Mouse (Mus musculus): ENCODE results near the gene Nol10. TPM values are rescaled to one million over a fixed set of nuclear protein-coding genes. Genes with fewer than 3 reads are reported as not detected.

Gene Nol10
- polyA plus RNA-seq, 1 experiment = 13.2 TPM

- H3K36me3 ChIP-seq (ENCODE audit: control insufficient read depth, insufficient read depth) = no peaks in the 10 kb centered on the region
- no peak overlapping the region for H3ac ChIP-seq (ENCODE audit: control insufficient read depth, insufficient read length)
- H3K27me3 ChIP-seq (ENCODE audit: control insufficient read depth, insufficient read depth, insufficient read length) = no peaks in the 10 kb centered on the region
- no peak overlapping the region for H3K4me3 ChIP-seq
- H3K4me2 ChIP-seq (ENCODE audit: low read depth) = no peak overlapping the region
- no peak for TF ChIP-seq MYOG (IDR thresholded peaks at IDR 0.05; ENCODE audit: control insufficient read depth in 1 of 3, insufficient read depth in 1 of 3, insufficient read length in 2 of 3, low read depth in 2 of 3)
- no peak for TF ChIP-seq POLR2A (IDR thresholded peaks at IDR 0.05; ENCODE audit: insufficient read length, low read depth)
- no peak for TF ChIP-seq MYOD1 (IDR thresholded peaks at IDR 0.05; ENCODE audit: control insufficient read depth in 1 of 3, insufficient read length in 2 of 3, low read depth in 2 of 3)
- TF ChIP-seq MAX (IDR thresholded peaks at IDR 0.05; ENCODE audit: low read depth) = no peak
- no peak for TF ChIP-seq CEBPB (IDR thresholded peaks at IDR 0.05; ENCODE audit: insufficient read depth, poor library complexity, severe bottlenecking)
- TF ChIP-seq POLR2AphosphoS2 (IDR thresholded peaks at IDR 0.05; ENCODE audit: insufficient read length, low read depth) = no peak
- no peak for TF ChIP-seq TCF12 (IDR thresholded peaks at IDR 0.05; ENCODE audit: insufficient read depth, poor library complexity, severe bottlenecking)
- TF ChIP-seq TCF3 (IDR thresholded peaks at IDR 0.05; ENCODE audit: insufficient read length, low read depth) = no peak
- no peak for TF ChIP-seq REST (IDR thresholded peaks at IDR 0.05; ENCODE audit: insufficient read depth, insufficient read length)
- TF ChIP-seq E2F4 (IDR thresholded peaks at IDR 0.05; ENCODE audit: insufficient read depth) = no peak
- TF ChIP-seq SRF (IDR thresholded peaks at IDR 0.05; ENCODE audit: control insufficient read depth, insufficient read length, low read depth) = no peak
- no peak for TF ChIP-seq USF1 (IDR thresholded peaks at IDR 0.05; ENCODE audit: low read depth)
- no peaks in the 10 kb centered on the region for H3K79me2 ChIP-seq (ENCODE audit: control insufficient read depth, insufficient read depth)
Observed at GRCm38 (mm10) chr12:17449661-17450091, 101.4 kb downstream of the Nol10 start.

DNA sequence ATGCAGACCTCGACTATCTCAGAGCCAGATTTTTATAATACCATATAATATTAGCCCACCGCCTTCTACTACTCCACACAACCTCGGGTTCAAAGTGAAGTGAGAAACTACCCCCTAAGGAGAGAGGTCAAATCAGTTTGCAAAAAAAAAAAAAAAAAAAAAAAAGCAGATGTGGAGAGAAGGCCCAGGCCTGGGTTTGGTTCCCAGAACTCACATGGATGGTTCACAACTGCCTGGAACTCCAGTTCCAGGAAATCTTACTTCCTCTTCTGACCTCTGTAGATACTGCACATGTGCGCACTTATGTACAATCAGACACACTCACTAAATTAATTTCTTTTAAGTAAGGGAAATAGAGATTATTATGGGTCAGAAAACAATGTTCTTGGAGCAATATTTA is 102.2 kb downstream of the Nol10 start:
- no peak overlapping the region for H3K4me2 ChIP-seq (ENCODE audit: low read depth)
- no peak overlapping the region for H3K4me3 ChIP-seq
- no peak overlapping the region for H3ac ChIP-seq (ENCODE audit: control insufficient read depth, insufficient read length)
- no peaks in the 10 kb centered on the region for H3K36me3 ChIP-seq (ENCODE audit: control insufficient read depth, insufficient read depth)
- no peaks in the 10 kb centered on the region for H3K27me3 ChIP-seq (ENCODE audit: control insufficient read depth, insufficient read depth, insufficient read length)
- no peaks in the 10 kb centered on the region for H3K79me2 ChIP-seq (ENCODE audit: control insufficient read depth, insufficient read depth)
- TF ChIP-seq MYOG (IDR thresholded peaks at IDR 0.05; ENCODE audit: control insufficient read depth in 1 of 3, insufficient read depth in 1 of 3, insufficient read length in 2 of 3, low read depth in 2 of 3) (no peak), USF1 (IDR thresholded peaks at IDR 0.05; ENCODE audit: low read depth) (no peak), TCF3 (IDR thresholded peaks at IDR 0.05; ENCODE audit: insufficient read length, low read depth) (no peak), MYOD1 (IDR thresholded peaks at IDR 0.05; ENCODE audit: control insufficient read depth in 1 of 3, insufficient read length in 2 of 3, low read depth in 2 of 3) (no peak), E2F4 (IDR thresholded peaks at IDR 0.05; ENCODE audit: insufficient read depth) (no peak)

DNA sequence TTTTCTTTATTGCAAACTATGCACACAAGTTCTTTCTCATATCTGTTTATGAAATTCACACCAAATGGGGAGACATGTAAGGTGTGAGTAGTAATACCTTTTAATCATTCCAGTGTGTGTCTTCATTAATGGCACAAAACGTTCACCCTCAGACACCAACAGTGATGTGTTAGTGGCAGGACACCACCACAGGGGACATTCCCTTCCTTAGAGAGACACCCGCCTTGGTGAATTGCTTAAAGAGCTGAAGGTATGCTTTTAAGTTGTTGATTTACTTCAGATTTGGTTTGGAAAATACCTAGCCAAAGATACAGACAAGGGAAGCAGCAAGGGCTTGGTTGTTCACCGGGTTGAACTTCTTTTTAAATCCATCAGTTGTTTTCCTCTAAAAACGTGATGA is 102.7 kb downstream of the Nol10 start:
- TF ChIP-seq POLR2A (IDR thresholded peaks at IDR 0.05; ENCODE audit: insufficient read length, low read depth) (no peak), TCF12 (IDR thresholded peaks at IDR 0.05; ENCODE audit: insufficient read depth, poor library complexity, severe bottlenecking) (no peak), MYOD1 (IDR thresholded peaks at IDR 0.05; ENCODE audit: control insufficient read depth in 1 of 3, insufficient read length in 2 of 3, low read depth in 2 of 3) (no peak), E2F4 (IDR thresholded peaks at IDR 0.05; ENCODE audit: insufficient read depth) (no peak), REST (IDR thresholded peaks at IDR 0.05; ENCODE audit: insufficient read depth, insufficient read length) (no peak)
- Histone ChIP-seq H3ac (ENCODE audit: control insufficient read depth, insufficient read length) (no peak overlapping the region), H3K4me3 (no peak overlapping the region), H3K79me2 (ENCODE audit: control insufficient read depth, insufficient read depth) (no peaks in the 10 kb centered on the region), H3K36me3 (ENCODE audit: control insufficient read depth, insufficient read depth) (no peaks in the 10 kb centered on the region), H3K27me3 (ENCODE audit: control insufficient read depth, insufficient read depth, insufficient read length) (no peaks in the 10 kb centered on the region), H3K4me2 (ENCODE audit: low read depth) (no peak overlapping the region)

DNA sequence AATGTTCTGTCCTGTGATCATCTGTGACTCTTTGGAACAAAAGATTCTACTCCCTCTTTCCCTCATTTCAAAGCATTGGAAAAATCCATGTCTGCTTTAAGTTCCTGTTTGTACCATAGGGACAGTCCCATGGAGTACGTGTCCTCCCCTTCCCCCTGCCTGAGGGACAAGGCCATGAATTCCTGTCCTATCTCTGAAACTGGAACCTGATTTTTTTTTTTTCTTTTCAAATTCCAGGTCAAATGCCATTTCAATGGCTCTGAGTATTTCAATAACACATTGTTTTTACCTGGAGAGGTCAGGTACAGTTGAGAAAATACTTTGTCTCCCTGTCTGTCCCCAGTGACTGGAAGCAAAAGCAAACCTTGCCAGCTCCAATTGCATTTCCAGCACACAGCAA is 104.0 kb downstream of the Nol10 start:
- TF ChIP-seq POLR2A (IDR thresholded peaks at IDR 0.05; ENCODE audit: insufficient read length, low read depth) = no peak
- no peak for TF ChIP-seq REST (IDR thresholded peaks at IDR 0.05; ENCODE audit: insufficient read depth, insufficient read length)
- Histone ChIP-seq H3K79me2 (ENCODE audit: control insufficient read depth, insufficient read depth) (no peaks in the 10 kb centered on the region), H3K4me3 (no peak overlapping the region), H3K4me2 (ENCODE audit: low read depth) (no peak overlapping the region), H3K27me3 (ENCODE audit: control insufficient read depth, insufficient read depth, insufficient read length) (no peaks in the 10 kb centered on the region), H3K36me3 (ENCODE audit: control insufficient read depth, insufficient read depth) (no peaks in the 10 kb centered on the region), H3ac (ENCODE audit: control insufficient read depth, insufficient read length) (no peak overlapping the region)

GRCm38 (mm10) chr12:17453918-17454317 is 105.7 kb downstream of the Nol10 start:
- no peaks in the 10 kb centered on the region for H3K79me2 ChIP-seq (ENCODE audit: control insufficient read depth, insufficient read depth)
- H3K4me2 ChIP-seq (ENCODE audit: low read depth) = no peak overlapping the region
- H3K27me3 ChIP-seq (ENCODE audit: control insufficient read depth, insufficient read depth, insufficient read length) = no peaks in the 10 kb centered on the region
- H3ac ChIP-seq (ENCODE audit: control insufficient read depth, insufficient read length) = no peak overlapping the region
- TF ChIP-seq MYOD1 (IDR thresholded peaks at IDR 0.05; ENCODE audit: control insufficient read depth in 1 of 3, insufficient read length in 2 of 3, low read depth in 2 of 3) (no peak), E2F4 (IDR thresholded peaks at IDR 0.05; ENCODE audit: insufficient read depth) (no peak), USF1 (IDR thresholded peaks at IDR 0.05; ENCODE audit: low read depth) (no peak), POLR2AphosphoS2 (IDR thresholded peaks at IDR 0.05; ENCODE audit: insufficient read length, low read depth) (no peak), POLR2A (IDR thresholded peaks at IDR 0.05; ENCODE audit: insufficient read length, low read depth) (no peak), TCF12 (IDR thresholded peaks at IDR 0.05; ENCODE audit: insufficient read depth, poor library complexity, severe bottlenecking) (no peak), TCF3 (IDR thresholded peaks at IDR 0.05; ENCODE audit: insufficient read length, low read depth) (no peak), CEBPB (IDR thresholded peaks at IDR 0.05; ENCODE audit: insufficient read depth, poor library complexity, severe bottlenecking) (no peak), REST (IDR thresholded peaks at IDR 0.05; ENCODE audit: insufficient read depth, insufficient read length) (no peak), SRF (IDR thresholded peaks at IDR 0.05; ENCODE audit: control insufficient read depth, insufficient read length, low read depth) (no peak)
- no peak overlapping the region for H3K4me3 ChIP-seq
- H3K36me3 ChIP-seq (ENCODE audit: control insufficient read depth, insufficient read depth) = no peaks in the 10 kb centered on the region
